Mouse (Mus musculus) layer of hippocampus, postnatal 10 days (tissue): ENCODE results near the gene Kmt5c. TPM values are rescaled to one million over a fixed set of nuclear protein-coding genes. Genes with fewer than 3 reads are reported as not detected.

ENCODE experiments used
- DNase-seq, 2 experiments: peaks; one replicate each; pipeline ENCODE4 v3.0.0; 2021; ENCODE audit warnings: low spot score in 2 of 2
- total RNA-seq, 2 experiments: library from RNA; stranded (reverse); gene quantifications; 2 replicates each; pipeline ENCODE4 v1.2.3; 2021

Gene Kmt5c
- total RNA-seq, 2 experiments from 2014 or later: 43.5 to 45.9 TPM

DNA sequence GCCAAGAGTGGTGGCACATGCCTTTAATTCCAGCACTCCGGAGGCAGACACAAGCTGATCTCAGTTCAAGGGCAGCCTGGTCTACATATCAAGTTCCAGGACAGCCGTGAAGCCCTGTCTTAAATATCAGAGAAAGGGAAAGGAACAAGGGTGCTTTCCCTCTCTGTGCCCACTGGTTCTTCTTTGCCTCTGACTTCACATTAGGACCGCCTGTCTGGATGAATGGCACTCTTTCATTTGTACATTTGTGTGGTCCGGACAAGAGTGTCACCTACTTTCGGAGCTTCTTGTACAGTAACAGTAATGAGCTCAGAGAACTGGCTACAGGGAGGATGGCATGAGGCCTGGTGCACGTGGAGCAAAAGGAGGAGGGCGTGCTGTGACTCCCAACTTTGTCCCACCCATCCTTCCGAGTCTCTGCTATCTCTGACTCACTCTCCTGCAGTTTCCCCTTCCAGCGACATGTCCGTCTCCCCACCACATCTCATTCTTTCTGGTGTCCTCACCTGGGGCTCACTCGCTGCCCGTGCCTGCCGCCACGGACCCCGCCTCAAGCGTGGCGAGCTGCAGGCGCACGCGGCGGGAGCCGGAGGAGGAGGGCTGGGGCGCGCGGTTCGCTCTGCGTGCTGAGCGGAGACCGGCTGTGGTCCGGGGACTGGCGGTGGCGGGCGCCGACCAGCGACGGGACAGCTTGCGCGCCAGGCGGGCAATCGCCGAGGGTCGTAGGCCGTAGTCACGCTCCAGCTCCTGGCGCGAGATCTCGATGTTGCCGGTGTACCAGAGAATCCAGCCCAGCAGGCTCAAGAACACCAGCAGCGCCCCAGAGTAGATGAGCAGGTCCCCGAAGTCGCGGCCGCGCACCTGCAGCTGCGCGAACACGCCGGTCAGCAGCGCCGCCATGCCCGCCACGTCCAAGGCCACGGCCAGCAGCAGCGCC, 48.9 kb downstream of the Kmt5c start:
- peak; percentile 64 to 74 for DNase-seq

DNA sequence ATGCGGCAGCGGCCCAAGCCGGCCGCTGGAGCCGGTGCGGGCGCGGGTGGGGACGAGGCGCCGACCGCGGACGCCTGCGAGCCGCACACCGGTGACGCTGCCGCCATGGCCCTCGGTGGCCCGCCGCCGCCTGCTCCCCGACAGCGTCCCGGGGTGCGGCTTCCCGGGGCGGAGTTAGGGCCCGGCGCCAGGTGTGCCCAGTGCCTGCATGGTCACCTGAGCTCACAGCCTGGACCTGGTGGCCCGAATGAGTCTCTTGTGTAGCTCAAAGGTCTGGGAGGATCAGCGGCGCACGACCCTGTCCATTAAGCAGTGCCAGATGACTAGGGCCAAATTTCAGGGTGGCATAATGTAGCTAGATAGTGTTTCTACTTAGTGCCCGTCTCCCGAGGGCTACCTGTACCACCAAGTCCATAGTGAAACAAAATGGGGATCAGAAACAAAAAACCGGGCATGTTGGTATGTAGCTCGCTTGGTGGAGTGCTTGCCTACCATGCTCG, 49.6 kb downstream of the Kmt5c start, which contains the start of gene Tmem238:
Tmem238 (minus strand) TSS at position 221 of the 500 bp plus-strand sequence.
- no peak for DNase-seq

DNA sequence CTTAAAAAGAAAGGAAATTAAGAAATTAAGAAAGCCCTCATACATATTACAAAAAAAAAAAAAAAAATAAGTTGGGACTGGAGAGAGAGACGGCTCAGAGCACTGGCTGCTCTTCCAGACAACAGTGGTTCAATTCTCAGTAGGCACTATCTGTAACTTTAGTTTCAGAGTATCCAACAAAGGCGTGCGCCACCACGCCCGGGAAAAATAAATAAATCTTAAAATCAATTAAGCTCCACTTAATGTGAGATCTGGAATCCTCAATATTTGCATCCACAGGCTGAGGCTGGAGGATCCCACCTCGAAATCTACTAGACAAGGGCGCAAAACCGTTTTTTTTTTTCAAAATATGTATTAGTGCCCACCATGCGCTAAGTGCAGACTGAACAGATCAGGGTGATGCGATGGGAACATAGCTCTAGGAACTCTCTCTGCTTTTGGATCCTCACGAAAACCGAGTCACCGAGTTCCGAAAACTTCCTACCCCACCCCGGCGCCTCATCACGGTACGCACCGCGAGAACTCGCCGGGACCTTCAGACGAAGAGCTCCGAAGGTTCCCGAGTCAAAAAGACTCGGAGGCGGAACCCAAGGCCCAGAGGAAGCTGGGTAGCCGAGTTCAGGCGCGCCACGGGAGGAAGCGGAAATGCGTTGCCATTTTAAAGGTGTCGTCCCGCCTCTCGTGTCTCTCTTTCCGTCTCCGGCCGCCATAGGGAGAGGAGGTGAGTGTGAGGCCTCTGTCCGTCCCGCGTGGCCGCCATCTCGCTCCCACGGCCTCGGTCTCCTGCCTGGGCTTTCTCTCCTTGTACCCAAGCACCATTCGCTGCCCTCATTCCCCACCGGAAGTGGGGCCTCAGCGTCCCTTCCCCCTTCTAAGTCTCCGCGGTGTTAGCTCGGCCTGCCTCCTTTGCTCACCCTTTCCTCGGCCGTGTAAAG, 52.6 kb downstream of the Kmt5c start, which contains the start of gene Rpl28:
Rpl28 (plus strand) TSS at position 597 of the 935 bp plus-strand sequence.
- peak; percentile 94 to 96 for DNase-seq

DNA sequence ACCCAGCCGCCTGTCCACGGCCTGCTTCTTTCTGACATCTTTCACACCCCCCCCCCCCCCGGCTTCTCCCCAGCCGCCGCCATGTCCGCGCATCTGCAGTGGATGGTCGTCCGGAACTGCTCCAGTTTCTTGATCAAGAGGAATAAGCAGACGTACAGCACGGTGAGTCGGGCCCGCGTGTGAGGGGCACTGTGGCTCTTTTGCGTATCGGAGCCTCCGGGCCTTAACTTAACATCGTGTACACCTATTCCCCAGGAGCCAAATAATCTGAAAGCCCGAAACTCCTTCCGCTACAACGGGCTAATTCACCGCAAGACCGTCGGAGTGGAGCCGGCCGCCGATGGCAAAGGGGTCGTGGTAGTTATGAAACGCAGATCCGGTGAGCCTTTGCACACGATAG, 53.3 kb downstream of the Kmt5c start:
- DNase-seq: peak in 1 of 2 experiments; percentile 26

DNA sequence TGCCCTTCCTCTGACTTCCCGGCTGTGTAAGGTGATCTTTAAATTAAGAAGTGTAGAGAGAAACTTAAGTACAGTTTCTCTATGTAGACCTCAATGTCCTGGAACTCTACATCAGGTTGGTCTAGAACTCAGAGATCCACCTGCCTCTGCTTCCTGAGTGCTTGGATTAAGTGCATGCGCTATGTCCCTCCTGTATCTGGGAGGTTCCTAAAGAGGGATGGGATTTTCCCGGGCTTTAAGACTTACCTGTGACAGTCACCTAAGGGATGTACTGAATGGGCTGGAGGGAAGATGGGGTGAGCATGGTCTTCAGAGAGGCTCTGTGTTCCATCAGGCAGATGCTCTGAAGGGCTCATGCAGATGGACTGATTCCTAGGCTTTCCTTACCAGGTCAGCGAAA, 53.8 kb downstream of the Kmt5c start:
- DNase-seq: no peak

DNA sequence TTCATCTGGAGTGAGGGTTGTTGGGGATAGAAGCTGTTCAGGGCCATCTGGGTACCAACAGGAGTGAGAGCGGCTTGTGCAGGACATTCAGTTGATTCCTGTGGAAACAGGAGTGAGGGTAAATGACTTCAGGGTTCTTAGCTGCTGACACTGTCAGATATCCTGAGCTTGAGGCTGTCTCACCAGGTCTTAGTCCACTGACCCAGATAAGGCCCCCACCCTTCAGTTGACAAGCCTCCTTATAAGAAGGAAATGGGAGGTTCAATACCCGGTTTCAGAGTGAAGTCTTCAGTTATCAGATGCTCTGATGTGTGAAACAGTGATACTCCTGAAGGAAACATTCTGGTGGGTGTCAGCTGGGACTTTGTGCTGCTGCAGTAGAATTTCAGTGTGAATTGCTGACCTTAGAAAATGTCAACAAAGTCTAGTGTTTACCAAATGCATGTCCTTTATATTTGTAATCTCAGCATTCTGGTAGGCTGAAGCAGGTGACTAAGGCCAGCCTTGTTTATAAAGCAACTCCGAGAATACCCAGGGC, 54.8 kb downstream of the Kmt5c start:
- no peak for DNase-seq

DNA sequence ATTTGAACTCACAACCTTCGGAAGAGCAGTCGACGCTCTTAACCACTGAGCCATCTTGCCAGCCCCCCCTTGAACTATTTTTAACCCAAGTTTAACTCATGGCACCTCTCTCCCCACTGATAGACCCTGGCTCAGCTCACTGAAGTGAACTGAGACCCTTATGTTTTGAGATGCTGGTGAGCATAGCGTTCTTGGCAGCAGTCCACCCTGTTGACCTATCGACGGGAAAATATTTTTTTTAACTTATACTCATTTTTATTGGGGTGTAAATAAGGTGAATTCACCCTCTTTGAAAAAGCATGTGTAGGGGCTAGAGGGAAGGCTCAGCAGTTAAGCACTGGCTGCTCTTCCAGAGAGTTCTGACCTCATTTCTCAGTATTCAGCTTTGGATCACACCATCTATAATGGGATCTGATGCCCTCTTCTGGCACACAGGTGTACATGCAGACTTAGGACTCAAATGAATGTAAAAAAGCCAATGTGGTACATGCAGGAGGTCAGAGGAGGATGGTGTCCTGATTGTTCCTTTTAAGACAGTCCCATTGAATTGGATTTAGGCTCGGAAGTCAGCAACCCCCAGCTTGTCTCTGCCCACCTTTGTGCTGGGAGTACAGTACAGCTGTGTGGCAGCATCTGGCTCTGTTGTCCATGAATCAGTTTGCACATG, 56.0 kb downstream of the Kmt5c start:
- peak in 1 of 2 experiments; percentile 27 for DNase-seq

Other genes with a start within 250 kb of the Kmt5c start
- 100 to 1,000 TPM; 114 to 125 TPM for gene Ppp1r12c, start 238.4 kb upstream of the Kmt5c start, total RNA-seq
- 1 to 10 TPM; 2.0 to 2.9 TPM for gene Tnnt1, start 223.7 kb upstream of the Kmt5c start, total RNA-seq
- 1 to 10 TPM in 1 of 2 experiments, under 1 TPM in 1; 0.94 to 2.0 TPM for gene Tnni3, start 215.9 kb upstream of the Kmt5c start, total RNA-seq
- gene Dnaaf3, start 207.7 kb upstream of the Kmt5c start, total RNA-seq: 1 to 10 TPM; 1.2 to 1.4 TPM
- gene Syt5, start 192.6 kb upstream of the Kmt5c start, total RNA-seq: 100 to 1,000 TPM; 203 to 205 TPM
- 1 to 10 TPM; 1.1 TPM for gene Ptprh, start 136.1 kb upstream of the Kmt5c start, total RNA-seq
- 10 to 100 TPM; 13.9 to 18.5 TPM for gene Tmem86b, start 108.7 kb upstream of the Kmt5c start, total RNA-seq
- 100 to 1,000 TPM; 112 to 121 TPM for gene Ppp6r1, start 81.1 kb upstream of the Kmt5c start, total RNA-seq
- 10 to 100 TPM; 93.2 to 97.2 TPM for gene Hspbp1, start 55.0 kb upstream of the Kmt5c start, total RNA-seq
- 100 to 1,000 TPM; 280 to 313 TPM for gene Brsk1, start 49.5 kb upstream of the Kmt5c start, total RNA-seq
- gene Tmem150b, start 14.9 kb upstream of the Kmt5c start, total RNA-seq: not detected
- gene Cox6b2, start 13.0 kb downstream of the Kmt5c start, total RNA-seq: 1 to 10 TPM; 6.5 to 9.8 TPM
- not detected for gene Fam71e2, start 31.2 kb downstream of the Kmt5c start, total RNA-seq
- gene Il11, start 42.7 kb downstream of the Kmt5c start, total RNA-seq: under 1 TPM; 0.38 to 0.41 TPM
- gene Tmem190, start 42.8 kb downstream of the Kmt5c start, total RNA-seq: not detected
- 1 to 10 TPM; 4.3 to 5.4 TPM for gene Tmem238, start 49.5 kb downstream of the Kmt5c start, total RNA-seq
- 100 to 1,000 TPM; 540 to 663 TPM for gene Rpl28, start 52.8 kb downstream of the Kmt5c start, total RNA-seq
- 100 to 1,000 TPM; 129 to 166 TPM for gene Ube2s, start 72.5 kb downstream of the Kmt5c start, total RNA-seq
- gene Shisa7, start 104.6 kb downstream of the Kmt5c start, total RNA-seq: 100 to 1,000 TPM; 107 to 116 TPM
- 1 to 10 TPM; 3.0 to 4.3 TPM for gene Isoc2b, start 130.1 kb downstream of the Kmt5c start, total RNA-seq
- gene Isoc2a, start 137.0 kb downstream of the Kmt5c start, total RNA-seq: 1 to 10 TPM; 7.2 to 8.2 TPM
- under 1 TPM in 1 of 2 experiments, not detected in 1; 0.45 TPM for gene Gm36210, start 166.4 kb downstream of the Kmt5c start, total RNA-seq
- 10 to 100 TPM; 14.3 TPM for gene Zfp628, start 175.1 kb downstream of the Kmt5c start, total RNA-seq
- gene Nat14, start 181.9 kb downstream of the Kmt5c start, total RNA-seq: 10 to 100 TPM; 57.9 to 67.4 TPM
- gene Ssc5d, start 185.7 kb downstream of the Kmt5c start, total RNA-seq: 1 to 10 TPM; 2.9 to 3.0 TPM
- gene Sbk2, start 224.3 kb downstream of the Kmt5c start, total RNA-seq: not detected
- under 1 TPM; 0.40 to 0.57 TPM for gene Sbk3, start 231.1 kb downstream of the Kmt5c start, total RNA-seq